Mouse (Mus musculus) spleen, adult 18-20 months (tissue): ENCODE results near the gene Gart.
A peak's percentile ranks its signal among the peaks of the same experiment; 100 is the strongest.

Experiments
- DNase-seq, 2 experiments: peaks; one replicate each; pipeline ENCODE4 v3.0.0; 2022; ENCODE audit warnings: mixed read lengths in 2 of 2

The Gart gene

DNA sequence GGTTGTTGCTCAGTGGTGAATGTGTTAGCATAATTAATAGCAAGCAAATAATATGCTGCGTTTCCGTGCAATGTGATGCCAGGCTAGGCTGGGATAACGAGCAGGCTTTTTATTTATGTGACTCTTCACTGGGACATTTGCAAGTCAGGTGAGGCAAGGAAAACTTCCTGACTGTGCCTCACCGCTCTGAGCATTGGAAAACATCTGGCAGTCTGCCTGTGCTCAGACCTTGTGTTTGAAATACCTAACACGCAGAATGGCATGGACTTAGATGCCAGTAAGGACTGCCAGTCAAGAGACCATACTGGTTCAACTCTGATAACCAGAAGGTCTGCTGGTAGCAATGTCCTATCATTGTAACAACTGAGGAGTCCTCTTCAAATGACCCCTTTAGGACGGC is 41.6 kb downstream of the Gart start:
- DNase-seq: no peak

GRCm38 (mm10) chr16:91601693-91602092 is 45.1 kb downstream of the Gart start:
- no peak for DNase-seq

DNA sequence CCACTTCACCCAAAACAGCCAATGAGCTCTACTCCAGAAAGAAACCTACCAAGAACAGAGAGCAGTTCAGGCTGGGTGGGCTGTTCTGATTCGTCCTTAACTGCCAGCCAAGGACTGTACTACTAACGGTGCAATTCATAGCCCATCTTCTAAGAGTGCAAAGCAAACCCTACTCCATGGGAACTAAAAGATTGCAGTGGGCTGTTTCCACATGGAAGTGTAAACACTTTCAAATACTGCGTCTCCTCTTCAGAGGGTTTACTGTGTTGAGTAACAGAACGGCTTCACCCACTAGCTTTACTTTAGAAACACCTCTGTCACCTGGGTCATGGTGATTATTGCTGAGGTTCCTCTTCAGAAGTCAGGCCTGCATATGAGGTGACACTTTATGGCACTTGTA is 45.7 kb downstream of the Gart start:
- no peak for DNase-seq

- DNase-seq: no peak
Measured at GRCm38 (mm10) chr16:91599242-91599641, 47.5 kb downstream of the Gart start.

GRCm38 (mm10) chr16:91597672-91598010 is 49.1 kb downstream of the Gart start, which contains the start of gene Tmem50b:
Gene Tmem50b, minus strand, starts transcription at chr16:91597800.
- DNase-seq: peak; percentile 99 to 100

- peak in 1 of 2 experiments; percentile 28 for DNase-seq
Measured at GRCm38 (mm10) chr16:91596779-91597671, 49.7 kb downstream of the Gart start.

- DNase-seq: no peak
Measured at GRCm38 (mm10) chr16:91596397-91596778, 50.4 kb downstream of the Gart start.

GRCm38 (mm10) chr16:91595076-91595475 is 51.7 kb downstream of the Gart start:
- DNase-seq: no peak

DNA sequence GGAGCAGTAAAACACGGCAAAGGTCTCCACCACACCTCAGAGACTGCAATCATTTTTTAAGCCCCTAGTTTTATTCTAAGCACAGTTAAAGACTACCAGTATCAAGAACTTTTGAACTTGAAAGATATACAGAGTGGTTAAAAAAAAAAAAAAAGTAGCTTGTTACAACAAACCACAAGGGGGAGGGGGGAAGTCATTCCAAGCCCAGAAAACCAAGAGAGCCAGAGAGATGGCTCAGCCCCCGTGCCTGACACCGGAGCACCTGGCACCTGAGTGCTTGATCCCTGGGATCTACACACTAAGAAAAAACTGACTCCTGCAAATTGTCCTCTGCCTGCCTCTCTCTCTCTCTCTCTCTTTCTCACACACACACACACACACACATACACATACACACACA is 53.5 kb downstream of the Gart start:
- DNase-seq: no peak

DNA sequence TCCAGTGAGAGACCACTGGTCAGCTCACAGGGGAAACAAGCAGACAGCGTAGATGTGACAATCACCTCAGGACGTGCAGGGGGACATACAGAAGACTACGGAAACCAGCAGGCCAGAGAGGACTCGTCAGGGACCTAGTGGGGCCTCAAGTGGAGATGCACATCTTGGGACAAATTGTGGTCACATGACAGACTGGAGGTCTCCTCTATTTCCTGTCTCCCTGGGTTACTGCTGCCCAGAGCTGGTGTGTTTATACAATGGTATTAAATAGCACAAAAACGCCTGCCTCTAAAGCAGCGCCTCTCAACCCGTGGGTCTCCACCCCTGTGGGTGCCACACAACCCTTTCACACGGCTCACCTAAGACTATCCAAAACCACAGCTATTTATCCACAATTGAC is 54.6 kb downstream of the Gart start:
- no peak for DNase-seq

DNA sequence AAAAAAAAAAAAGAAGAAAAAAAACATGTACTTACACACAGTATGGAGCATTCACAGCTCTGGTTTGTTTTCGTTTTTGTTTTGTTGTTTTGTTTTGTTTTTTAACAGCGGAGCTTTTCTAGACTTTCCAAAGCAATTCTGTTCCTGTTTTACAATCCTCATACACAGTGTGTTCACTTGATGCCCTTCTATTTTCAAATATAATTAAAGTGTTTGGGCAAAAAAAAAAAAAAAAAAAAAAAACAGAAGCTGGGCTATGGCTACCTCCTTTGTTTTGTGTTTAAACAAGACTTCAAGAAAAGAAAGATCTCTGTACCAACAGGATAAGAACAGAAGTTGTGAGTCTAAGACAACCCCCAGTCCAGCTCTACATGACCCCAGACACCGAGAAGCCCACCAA is 58.0 kb downstream of the Gart start:
- no peak for DNase-seq

- no peak for DNase-seq
Measured at GRCm38 (mm10) chr16:91587730-91588453, 58.9 kb downstream of the Gart start.

- no peak for DNase-seq
Measured at GRCm38 (mm10) chr16:91586244-91586643, 60.5 kb downstream of the Gart start.

DNA sequence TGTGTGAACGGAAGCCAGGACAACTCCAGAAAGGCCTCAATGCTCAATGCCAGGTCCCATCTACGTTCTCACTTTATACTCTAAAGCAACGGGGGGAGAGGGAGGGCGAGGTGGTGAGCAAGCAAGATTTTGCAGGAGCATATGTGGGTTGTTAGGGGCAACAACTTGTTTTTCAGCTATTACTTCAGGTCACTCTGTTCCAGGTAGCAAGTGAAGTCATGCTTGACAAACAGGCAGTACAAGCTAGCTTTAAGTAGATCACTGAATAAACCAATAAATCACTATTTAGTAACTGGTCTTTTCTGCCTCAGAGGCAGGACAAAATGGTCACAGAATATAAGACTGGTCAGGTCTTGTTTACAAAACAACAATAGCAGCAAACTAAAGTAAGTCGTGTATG is 61.1 kb downstream of the Gart start:
- no peak for DNase-seq

DNA sequence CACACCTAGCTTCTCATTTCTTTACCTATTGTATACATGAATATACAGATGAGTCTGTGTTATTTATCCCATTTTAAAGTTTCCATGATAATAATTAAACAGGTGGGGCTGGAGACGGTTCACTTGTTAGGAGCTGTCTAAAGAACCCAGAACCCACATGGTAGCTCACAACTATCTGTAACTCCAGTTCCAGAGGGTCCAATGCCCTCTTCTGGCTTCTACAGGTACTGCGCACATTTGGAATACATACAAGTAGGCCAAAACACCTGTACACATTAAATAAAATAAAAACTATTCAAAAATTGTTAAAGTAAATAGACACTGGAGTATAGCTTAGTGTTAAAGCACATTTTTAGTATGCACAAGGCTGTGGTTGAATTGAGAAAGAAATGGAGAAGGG is 64.4 kb downstream of the Gart start:
- peak in 1 of 2 experiments; percentile 57 for DNase-seq

- DNase-seq: no peak
Measured at GRCm38 (mm10) chr16:91578980-91579720, 67.6 kb downstream of the Gart start.

DNA sequence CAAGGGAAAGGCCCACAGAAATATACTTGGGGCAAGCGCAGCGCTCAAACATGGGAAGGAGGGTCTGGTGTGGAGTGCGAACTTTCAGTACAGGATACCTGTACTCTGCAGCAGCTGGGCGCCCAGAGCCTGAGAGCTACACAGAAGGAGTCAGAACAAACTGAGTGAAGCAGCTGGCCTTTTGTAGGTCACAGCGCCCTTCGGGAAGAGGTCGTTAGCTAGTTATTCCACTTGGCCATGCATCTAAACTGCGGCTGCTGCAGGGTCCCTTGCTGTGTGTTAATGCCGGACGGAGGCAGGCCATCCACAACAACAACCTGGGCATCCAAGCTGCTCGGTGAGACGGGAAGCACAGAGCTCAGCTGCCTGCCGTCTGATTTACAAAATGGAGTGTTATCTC is 71.6 kb downstream of the Gart start:
- no peak for DNase-seq
